Mouse (Mus musculus): Measurements from ENCODE around the gene Kat6b. TPM values are rescaled to one million over a fixed set of nuclear protein-coding genes. Genes with fewer than 3 reads are reported as not detected.

The Kat6b gene
- polyA plus RNA-seq, 1 experiment from 2014 or later = 8.1 TPM

GRCm38 (mm10) chr14:21558440-21559131 is 77.4 kb downstream of the Kat6b start:
- DNase-seq (ENCODE audit: low spot score) = no peak

- DNase-seq (ENCODE audit: low spot score) = peak; percentile 23
Measured at GRCm38 (mm10) chr14:21559447-21559846, 78.2 kb downstream of the Kat6b start.

GRCm38 (mm10) chr14:21560481-21561209 is 79.4 kb downstream of the Kat6b start:
- peak; percentile 71 for DNase-seq (ENCODE audit: low spot score)

GRCm38 (mm10) chr14:21561396-21562065 is 80.3 kb downstream of the Kat6b start:
- peak; percentile 14 for DNase-seq (ENCODE audit: low spot score)

- DNase-seq (ENCODE audit: low spot score) = no peak
Measured at GRCm38 (mm10) chr14:21563584-21564118, 82.4 kb downstream of the Kat6b start.

- DNase-seq (ENCODE audit: low spot score) = no peak
Measured at GRCm38 (mm10) chr14:21565541-21566353, 84.5 kb downstream of the Kat6b start.

GRCm38 (mm10) chr14:21567293-21567984 is 86.2 kb downstream of the Kat6b start:
- no peak for DNase-seq (ENCODE audit: low spot score)

- DNase-seq (ENCODE audit: low spot score) = no peak
Measured at GRCm38 (mm10) chr14:21568821-21569220, 87.6 kb downstream of the Kat6b start.

GRCm38 (mm10) chr14:21574686-21575309 is 93.6 kb downstream of the Kat6b start:
- no peak for DNase-seq (ENCODE audit: low spot score)

GRCm38 (mm10) chr14:21576867-21577266 is 95.6 kb downstream of the Kat6b start:
- DNase-seq (ENCODE audit: low spot score) = no peak

- no peak for DNase-seq (ENCODE audit: low spot score)
Measured at GRCm38 (mm10) chr14:21581198-21581597, 100.0 kb downstream of the Kat6b start.

GRCm38 (mm10) chr14:21582301-21582700 is 101.1 kb downstream of the Kat6b start:
- DNase-seq (ENCODE audit: low spot score) = no peak

GRCm38 (mm10) chr14:21583051-21583450 is 101.8 kb downstream of the Kat6b start:
- no peak for DNase-seq (ENCODE audit: low spot score)

- no peak for DNase-seq (ENCODE audit: low spot score)
Measured at GRCm38 (mm10) chr14:21583868-21584267, 102.6 kb downstream of the Kat6b start.

- DNase-seq (ENCODE audit: low spot score) = peak; percentile 19
Measured at GRCm38 (mm10) chr14:21584468-21585135, 103.4 kb downstream of the Kat6b start.

- DNase-seq (ENCODE audit: low spot score) = no peak
Measured at GRCm38 (mm10) chr14:21585491-21586251, 104.4 kb downstream of the Kat6b start.

GRCm38 (mm10) chr14:21586481-21587118 is 105.4 kb downstream of the Kat6b start:
- DNase-seq (ENCODE audit: low spot score) = no peak

- DNase-seq (ENCODE audit: low spot score) = no peak
Measured at GRCm38 (mm10) chr14:21587931-21588330, 106.7 kb downstream of the Kat6b start.
